Mouse (Mus musculus) stomach, postnatal 0 days (tissue): ENCODE results near the gene Dpm1.

ENCODE experiments used
- CTCF ChIP-seq: IDR thresholded peaks from 2 replicates; pipeline ENCODE4 v1.5.1; 2016; ENCODE audit warnings: antibody characterized with exemption, low read depth, mild to moderate bottlenecking, moderate library complexity
- EP300 ChIP-seq: optimal IDR thresholded peaks from 2 replicates; pipeline ENCODE3; 2016; ENCODE audit warnings: antibody characterized with exemption

DNA sequence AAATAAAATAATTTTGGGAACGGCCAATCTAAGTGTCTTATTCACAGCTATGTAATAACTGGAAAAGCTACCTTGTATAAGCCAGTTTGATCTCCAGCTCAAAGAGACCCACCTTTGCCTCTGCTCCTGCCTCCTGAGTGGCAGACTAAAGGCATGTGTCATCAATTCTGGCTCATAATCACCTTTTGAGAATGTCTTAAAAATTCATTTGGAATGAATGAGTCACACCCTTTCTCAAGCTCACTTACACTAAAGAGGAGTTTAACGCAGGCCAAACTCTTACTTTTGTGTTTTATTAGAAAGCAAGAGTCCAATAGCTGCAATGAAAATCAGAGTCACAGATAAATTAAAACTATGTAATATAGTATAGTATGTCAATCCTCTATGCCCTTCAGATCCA is 38.5 kb downstream of the Dpm1 start:
- TF ChIP-seq CTCF (no peak), EP300 (no peak)
